Mouse (Mus musculus) stomach, embryonic 16.5 days (tissue): Measurements from ENCODE around the gene Fam186b. TPM values are rescaled to one million over a fixed set of nuclear protein-coding genes. Genes with fewer than 3 reads are reported as not detected.
A peak's percentile ranks its signal among the peaks of the same experiment; 100 is the strongest.

Source experiments
- ATAC-seq: fragments of 200-750 bp; cut with Nextera tagmentation; 2 replicates; pipeline ENCODE4 v1.8.0; 2017; ENCODE audit warnings: moderate number of reproducible peaks, moderate TSS enrichment; ENCODE audit not compliant: insufficient read depth, low FRiP score
- H3K27ac ChIP-seq: fragments of 300-500 bp; sonication (generic); 2 replicates; pipeline ENCODE4 v1.5.1; 2014; ENCODE audit warnings: low read length
- H3K27me3 ChIP-seq: fragments of 300-500 bp; sonication (generic); 2 replicates; pipeline ENCODE4 v1.6.1; 2014; ENCODE audit warnings: low read length, control low read depth, mixed read lengths; ENCODE audit not compliant: control insufficient read depth, insufficient read depth
- H3K36me3 ChIP-seq: fragments of 300-500 bp; sonication (generic); 2 replicates; pipeline ENCODE4 v1.6.1; 2014; ENCODE audit warnings: low read length; ENCODE audit not compliant: control insufficient read depth, insufficient read depth
- H3K4me1 ChIP-seq: fragments of 300-500 bp; sonication (generic); 2 replicates; pipeline ENCODE4 v1.6.1; 2014; ENCODE audit warnings: low read length, control low read depth, mixed read lengths; ENCODE audit not compliant: control insufficient read depth, insufficient read depth
- H3K4me2 ChIP-seq: fragments of 300-500 bp; sonication (generic); 2 replicates; pipeline ENCODE4 v1.6.1; 2014; ENCODE audit warnings: low read depth, low read length, mixed read lengths
- H3K4me3 ChIP-seq: fragments of 300-500 bp; sonication (generic); replicated peaks from 2 replicates; pipeline ENCODE4 v1.5.1; 2014; ENCODE audit warnings: mild to moderate bottlenecking, low read length
- H3K9ac ChIP-seq: fragments of 300-500 bp; sonication (generic); 2 replicates; pipeline ENCODE4 v1.6.1; 2014; ENCODE audit warnings: low read length
- H3K9me3 ChIP-seq: fragments of 300-500 bp; sonication (generic); replicated peaks from 2 replicates; pipeline ENCODE4 v1.6.1; 2016; ENCODE audit warnings: low read length, control low read depth; ENCODE audit not compliant: control insufficient read depth
- WGBS: fragments of 180-500 bp; shearing (Covaris S2); extraction: QIAGEN DNeasy Blood & Tissue Kit; methylation state at CpG from one replicate; pipeline ENCODE4 v1.1.7; 2014; 5-methylcytosine and 5-hydroxymethylcytosine counted together
- polyA plus RNA-seq: library from polyadenylated mRNA; unstranded; fragments of >200 nt; fragmentation: Nextera tagmentation; extraction: Ambion mirVana; gene quantifications from 2 replicates; pipeline ENCODE4 v1.2.1, GENCODE M21; 2015

Fam186b gene
- 0.06 and 0.10 TPM in 2 replicates for polyA plus RNA-seq

GRCm38 (mm10) chr15:99295484-99295981 is at the start of gene Fam186b:
Gene Fam186b, minus strand, starts transcription at chr15:99295888.
- WGBS, result 4% methylated on average over 16 of the region's 17 CpGs
- no peaks in the 10 kb centered on the region for H3K36me3 ChIP-seq
- peak within 1 kb of the TSS; percentile 83 for H3K27ac ChIP-seq
- H3K4me3 ChIP-seq, result peak within 1 kb of the TSS; percentile 76
- peak within 1 kb of the TSS; percentile 75 for H3K4me2 ChIP-seq
- H3K9ac ChIP-seq, result peak within 1 kb of the TSS; percentile 83
- no peaks in the 10 kb centered on the region for H3K9me3 ChIP-seq
- H3K4me1 ChIP-seq, result peaks cover 13% of the 10 kb centered on the region
- peak; percentile 16; the same call in 1 of the 2 replicates for ATAC-seq
- H3K27me3 ChIP-seq, result no peaks in the 10 kb centered on the region

- no peak overlapping the region for H3K9ac ChIP-seq
- peaks cover 40% of the 10 kb centered on the region for H3K4me1 ChIP-seq
- no peak overlapping the region for H3K4me3 ChIP-seq
- 62% methylated on average over 4 of the region's 4 CpGs for WGBS
- no peaks in the 10 kb centered on the region for H3K36me3 ChIP-seq
- H3K4me2 ChIP-seq, result no peak overlapping the region
- H3K9me3 ChIP-seq, result no peaks in the 10 kb centered on the region
- peak overlapping the region; percentile 36; the same call in 1 of the 2 replicates for H3K27ac ChIP-seq
- no peak for ATAC-seq
- H3K27me3 ChIP-seq, result no peaks in the 10 kb centered on the region
Observed at GRCm38 (mm10) chr15:99344961-99345360, 49.3 kb upstream of the Fam186b start.

DNA sequence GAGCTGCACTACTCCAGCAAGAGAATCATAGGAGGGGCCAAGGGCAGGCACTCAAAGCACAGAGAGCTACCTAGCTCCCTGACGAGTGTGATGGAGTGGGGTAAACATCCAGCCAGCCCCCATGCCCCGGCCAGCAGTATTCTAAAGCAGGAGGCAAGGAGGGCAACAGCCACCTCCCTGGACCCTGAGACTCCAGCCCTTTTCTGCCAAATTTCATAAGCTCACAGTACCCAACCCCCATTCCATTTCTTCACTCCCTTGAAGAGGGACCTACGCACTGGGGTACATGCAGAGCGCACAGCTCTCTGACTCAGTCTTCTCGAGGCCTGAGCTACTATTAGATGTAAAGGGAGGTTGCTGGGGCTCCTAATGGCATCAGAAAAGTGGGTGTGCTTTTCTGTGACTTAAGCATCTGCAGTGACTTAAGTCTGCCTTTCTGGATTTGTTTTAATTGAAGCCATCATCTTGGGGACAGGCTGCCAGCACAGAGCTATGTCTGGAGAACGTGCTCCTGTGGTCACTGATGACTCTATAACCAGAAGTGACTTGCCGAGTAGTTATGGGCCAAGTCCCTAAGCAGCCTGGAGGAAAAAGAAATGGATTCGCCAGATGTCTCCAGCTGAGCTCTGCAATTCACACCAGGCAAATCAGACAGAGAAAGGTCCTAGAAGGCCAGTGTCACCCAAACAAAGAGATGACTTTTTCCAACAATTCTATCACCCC is 48.6 kb upstream of the Fam186b start:
- Histone ChIP-seq H3K4me3 (no peak overlapping the region), H3K4me2 (no peak overlapping the region), H3K9ac (no peak overlapping the region), H3K27ac (peak overlapping the region; percentile 78), H3K36me3 (no peaks in the 10 kb centered on the region), H3K9me3 (no peaks in the 10 kb centered on the region), H3K27me3 (no peaks in the 10 kb centered on the region), H3K4me1 (peaks cover 40% of the 10 kb centered on the region)
- WGBS, result 46% methylated on average over 8 of the region's 8 CpGs
- ATAC-seq, result no peak

DNA sequence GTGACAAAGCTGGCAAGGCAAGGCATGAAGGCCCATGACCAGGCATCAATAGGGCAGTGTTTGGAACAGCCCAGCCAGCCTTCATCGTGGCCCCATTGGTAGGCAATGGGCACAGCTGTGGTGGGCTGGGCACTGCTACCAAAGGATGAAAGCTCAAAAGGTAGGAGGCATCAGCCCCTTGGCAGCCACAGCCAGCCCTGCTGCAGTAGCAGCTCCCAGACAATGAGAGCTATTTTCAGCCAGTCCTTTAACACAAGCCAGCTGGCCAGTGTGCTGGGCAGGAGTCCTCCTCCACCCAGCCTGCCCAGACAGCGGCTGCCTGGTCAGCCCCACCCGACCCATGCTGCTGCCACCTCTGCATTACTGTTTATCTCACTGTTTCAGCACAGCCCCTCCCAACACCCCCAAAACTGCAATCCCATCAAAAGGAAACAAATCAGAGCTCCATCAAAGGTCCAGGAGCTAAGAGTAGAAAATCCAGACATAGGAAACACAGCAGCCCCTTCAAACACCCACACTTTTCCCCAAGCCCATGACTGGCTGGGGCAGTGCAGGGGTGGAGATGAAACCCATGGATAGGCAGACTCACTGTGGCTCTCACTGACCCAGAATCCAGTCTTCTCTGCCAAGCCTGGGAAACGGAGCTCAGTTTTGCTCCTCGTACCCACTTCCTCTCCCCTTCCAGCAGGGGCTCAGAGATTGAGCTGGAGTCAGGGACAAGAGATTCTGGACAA is 47.9 kb upstream of the Fam186b start:
- Histone ChIP-seq H3K4me2 (peak overlapping the region; percentile 5; the same call in 1 of the 2 replicates), H3K27ac (peak overlapping the region; percentile 78), H3K9ac (peak overlapping the region; percentile 38; the same call in 1 of the 2 replicates), H3K36me3 (no peaks in the 10 kb centered on the region), H3K9me3 (no peaks in the 10 kb centered on the region), H3K27me3 (no peaks in the 10 kb centered on the region), H3K4me3 (no peak overlapping the region), H3K4me1 (peaks cover 40% of the 10 kb centered on the region)
- peak; percentile 75; the same call in 1 of the 2 replicates for ATAC-seq
- 24% methylated on average over 5 of the region's 5 CpGs for WGBS

DNA sequence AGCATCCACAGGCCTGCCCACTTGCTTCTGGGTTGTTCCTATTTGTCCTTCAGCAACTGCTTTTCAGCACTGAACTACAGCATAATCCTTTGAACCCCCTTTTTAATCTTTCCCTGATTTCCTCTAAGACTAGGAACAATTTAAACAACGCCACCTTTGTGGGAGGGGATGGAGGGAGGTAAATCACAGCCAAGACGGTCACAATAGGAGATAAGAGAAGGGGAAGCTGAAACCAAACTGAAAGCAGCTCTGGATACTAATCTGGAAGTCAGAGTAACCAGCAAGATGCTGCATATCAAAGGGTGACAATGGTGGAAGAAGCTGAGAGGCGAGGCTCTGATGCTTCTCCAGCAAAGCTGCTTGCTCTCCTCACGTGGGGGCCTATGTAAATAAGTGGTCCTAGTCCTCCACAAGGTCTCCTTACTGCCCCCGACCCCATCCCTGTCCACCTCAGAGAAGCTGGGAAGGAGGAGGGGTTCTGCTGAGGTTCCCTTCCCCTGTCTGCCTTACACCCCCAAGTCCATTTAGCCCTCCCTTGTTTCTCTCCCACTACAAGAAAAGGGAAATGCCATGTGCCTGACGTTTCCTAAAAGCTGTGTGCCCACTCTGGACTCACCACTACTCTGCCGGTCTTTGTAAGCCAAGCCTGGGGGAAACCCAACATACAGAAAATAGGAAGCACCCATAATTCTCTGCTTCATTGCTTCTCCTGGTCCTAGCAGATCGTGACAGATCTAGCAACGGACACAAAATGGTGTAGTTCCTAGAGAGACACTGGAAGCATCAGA is 46.7 kb upstream of the Fam186b start:
- peak overlapping the region; percentile 78; the same call in 1 of the 2 replicates for H3K27ac ChIP-seq
- no peak overlapping the region for H3K9ac ChIP-seq
- H3K4me2 ChIP-seq, result no peak overlapping the region
- H3K36me3 ChIP-seq, result no peaks in the 10 kb centered on the region
- H3K9me3 ChIP-seq, result no peaks in the 10 kb centered on the region
- no peak overlapping the region for H3K4me3 ChIP-seq
- H3K27me3 ChIP-seq, result no peaks in the 10 kb centered on the region
- 50% methylated on average over 9 of the region's 9 CpGs for WGBS
- ATAC-seq, result no peak
- peaks cover 37% of the 10 kb centered on the region for H3K4me1 ChIP-seq

- H3K36me3 ChIP-seq, result no peaks in the 10 kb centered on the region
- no peaks in the 10 kb centered on the region for H3K9me3 ChIP-seq
- 74% methylated on average over 3 of the region's 3 CpGs for WGBS
- no peak overlapping the region for H3K4me2 ChIP-seq
- peaks cover 37% of the 10 kb centered on the region for H3K4me1 ChIP-seq
- no peak overlapping the region for H3K9ac ChIP-seq
- no peaks in the 10 kb centered on the region for H3K27me3 ChIP-seq
- no peak overlapping the region for H3K27ac ChIP-seq
- no peak for ATAC-seq
- H3K4me3 ChIP-seq, result no peak overlapping the region
Observed at GRCm38 (mm10) chr15:99341102-99341501, 45.4 kb upstream of the Fam186b start.

DNA sequence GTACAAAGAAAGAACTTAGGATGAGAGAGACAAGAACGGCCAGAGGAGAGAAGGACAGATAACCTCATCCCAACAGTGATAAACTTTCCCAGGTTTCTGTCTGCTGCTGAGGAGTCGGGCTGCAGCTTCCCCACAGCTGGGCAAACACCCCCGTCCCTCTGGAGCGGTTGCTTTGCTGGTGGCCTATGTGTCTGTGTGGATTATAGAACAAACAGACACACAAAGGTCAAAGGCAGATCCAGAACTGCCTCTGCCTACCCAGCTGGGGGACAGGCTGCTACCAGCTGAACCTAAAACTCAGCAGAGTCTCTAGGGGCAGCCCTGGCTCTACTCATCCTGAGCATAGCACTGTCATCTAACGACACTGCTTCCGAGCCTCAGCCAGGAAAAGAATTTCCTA is 44.0 kb upstream of the Fam186b start:
- H3K27me3 ChIP-seq, result no peaks in the 10 kb centered on the region
- no peak overlapping the region for H3K27ac ChIP-seq
- ATAC-seq, result no peak
- H3K4me2 ChIP-seq, result no peak overlapping the region
- no peak overlapping the region for H3K4me3 ChIP-seq
- H3K9ac ChIP-seq, result no peak overlapping the region
- 28% methylated on average over 6 of the region's 6 CpGs for WGBS
- H3K4me1 ChIP-seq, result peaks cover 32% of the 10 kb centered on the region
- no peaks in the 10 kb centered on the region for H3K36me3 ChIP-seq
- no peaks in the 10 kb centered on the region for H3K9me3 ChIP-seq

DNA sequence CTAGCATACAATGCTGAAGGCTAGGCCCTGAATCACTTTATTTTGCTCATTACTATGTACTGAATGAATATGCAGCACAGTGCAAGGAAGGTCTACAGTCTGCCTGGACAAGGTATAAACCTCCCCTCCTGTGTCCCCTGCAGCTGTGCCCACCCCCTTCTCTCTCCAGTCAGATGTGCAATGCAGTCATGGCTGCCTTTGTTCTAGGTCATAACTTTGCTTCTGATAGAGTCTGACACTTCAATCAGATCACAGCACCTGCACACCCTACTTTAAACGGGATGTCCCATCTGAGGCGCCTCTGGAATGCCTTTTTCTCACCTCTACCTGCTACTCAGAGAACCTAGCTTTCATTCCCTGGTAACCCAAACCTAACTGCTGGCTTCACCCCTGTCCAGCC is 43.2 kb upstream of the Fam186b start:
- no peaks in the 10 kb centered on the region for H3K36me3 ChIP-seq
- no peak overlapping the region for H3K4me2 ChIP-seq
- no peak overlapping the region for H3K9ac ChIP-seq
- H3K9me3 ChIP-seq, result no peaks in the 10 kb centered on the region
- H3K27ac ChIP-seq, result no peak overlapping the region
- peaks cover 27% of the 10 kb centered on the region for H3K4me1 ChIP-seq
- no peak for ATAC-seq
- WGBS, result 66% methylated on average over 2 of the region's 2 CpGs
- H3K4me3 ChIP-seq, result no peak overlapping the region
- no peaks in the 10 kb centered on the region for H3K27me3 ChIP-seq
